Mouse (Mus musculus): ENCODE measurements at regions not wholly inside any gene's neighbourhood (a gene's known extent, or its start where the extent isn't known, plus 50 kb on each side); places are given as distances from the start of the nearest gene placed in this dataset.

- 66% methylated on average over 7 of the region's 7 CpGs for WGBS
- H3K27ac ChIP-seq (ENCODE audit: low read length), result no peak overlapping the region
- no peak overlapping the region for H3K4me3 ChIP-seq (ENCODE audit: low read length)
- no peak overlapping the region for H3K4me2 ChIP-seq (ENCODE audit: low read depth, low read length)
- no peaks in the 10 kb centered on the region for H3K36me3 ChIP-seq (ENCODE audit: control insufficient read depth, insufficient read depth)
- no peak overlapping the region for H3K9ac ChIP-seq (ENCODE audit: low read length)
- no peaks in the 10 kb centered on the region for H3K4me1 ChIP-seq (ENCODE audit: control insufficient read depth, insufficient read depth, low read length)
- H3K27me3 ChIP-seq (ENCODE audit: control insufficient read depth, insufficient read depth, low read length), result no peaks in the 10 kb centered on the region
- H3K9me3 ChIP-seq (replicated peaks; ENCODE audit: control insufficient read depth, low read length), result no peaks in the 10 kb centered on the region
- ATAC-seq (replicated peaks; ENCODE audit: extremely low read depth, insufficient read depth, low FRiP score), result no peak
Measured at GRCm38 (mm10) chr1:89332676-89333075, 121.9 kb upstream of the Agap1 start.

DNA sequence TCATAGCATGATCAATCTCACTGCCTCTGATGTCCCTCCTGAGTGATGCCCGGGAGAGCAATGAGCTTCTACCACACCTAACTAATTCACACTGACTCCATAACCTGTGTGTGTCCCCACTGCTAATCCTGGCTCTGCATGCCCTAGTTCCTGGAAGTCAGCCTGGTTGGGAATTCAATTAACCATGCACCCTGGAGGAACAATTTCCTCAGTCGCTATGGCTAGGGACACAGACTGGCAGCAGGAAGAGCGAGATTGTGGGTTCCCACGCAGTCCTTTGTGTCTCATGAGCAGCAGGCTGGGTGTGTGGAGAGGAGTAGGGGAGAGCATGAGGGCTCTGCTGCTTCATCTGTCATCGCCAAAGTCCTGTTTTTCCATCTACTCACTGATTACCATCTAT lies 116.7 kb upstream of the Agap1 start:
- no peak for ATAC-seq (replicated peaks; ENCODE audit: extremely low read depth, insufficient read depth, low FRiP score)
- no peak overlapping the region for H3K4me3 ChIP-seq (ENCODE audit: low read length)
- H3K9ac ChIP-seq (ENCODE audit: low read length), result no peak overlapping the region
- no peak overlapping the region for H3K27ac ChIP-seq (ENCODE audit: low read length)
- no peak overlapping the region for H3K4me2 ChIP-seq (ENCODE audit: low read depth, low read length)
- no peaks in the 10 kb centered on the region for H3K4me1 ChIP-seq (ENCODE audit: control insufficient read depth, insufficient read depth, low read length)
- no peaks in the 10 kb centered on the region; the same call in 1 of the 2 replicates for H3K9me3 ChIP-seq (replicated peaks; ENCODE audit: control insufficient read depth, low read length)
- no peaks in the 10 kb centered on the region for H3K36me3 ChIP-seq (ENCODE audit: control insufficient read depth, insufficient read depth)
- no peaks in the 10 kb centered on the region for H3K27me3 ChIP-seq (ENCODE audit: control insufficient read depth, insufficient read depth, low read length)
- 70% methylated on average over 5 of the region's 5 CpGs for WGBS

GRCm38 (mm10) chr1:89342794-89343193 lies 111.8 kb upstream of the Agap1 start:
- Histone ChIP-seq H3K9me3 (replicated peaks; ENCODE audit: control insufficient read depth, low read length) (no peaks in the 10 kb centered on the region; the same call in 1 of the 2 replicates), H3K4me3 (ENCODE audit: low read length) (no peak overlapping the region), H3K27me3 (ENCODE audit: control insufficient read depth, insufficient read depth, low read length) (no peaks in the 10 kb centered on the region), H3K4me1 (ENCODE audit: control insufficient read depth, insufficient read depth, low read length) (no peaks in the 10 kb centered on the region), H3K4me2 (ENCODE audit: low read depth, low read length) (no peak overlapping the region), H3K9ac (ENCODE audit: low read length) (no peak overlapping the region), H3K36me3 (ENCODE audit: control insufficient read depth, insufficient read depth) (no peaks in the 10 kb centered on the region), H3K27ac (ENCODE audit: low read length) (no peak overlapping the region)
- ATAC-seq (replicated peaks; ENCODE audit: extremely low read depth, insufficient read depth, low FRiP score), result no peak
- 45% methylated on average over 4 of the region's 4 CpGs for WGBS

- Histone ChIP-seq H3K4me1 (ENCODE audit: control insufficient read depth, insufficient read depth, low read length) (no peaks in the 10 kb centered on the region), H3K4me2 (ENCODE audit: low read depth, low read length) (no peak overlapping the region), H3K9me3 (replicated peaks; ENCODE audit: control insufficient read depth, low read length) (no peaks in the 10 kb centered on the region; the same call in 1 of the 2 replicates), H3K27me3 (ENCODE audit: control insufficient read depth, insufficient read depth, low read length) (no peaks in the 10 kb centered on the region), H3K9ac (ENCODE audit: low read length) (no peak overlapping the region), H3K36me3 (ENCODE audit: control insufficient read depth, insufficient read depth) (no peaks in the 10 kb centered on the region), H3K4me3 (ENCODE audit: low read length) (no peak overlapping the region), H3K27ac (ENCODE audit: low read length) (no peak overlapping the region)
- 37% methylated on average over 6 of the region's 6 CpGs for WGBS
- ATAC-seq (replicated peaks; ENCODE audit: extremely low read depth, insufficient read depth, low FRiP score), result no peak
Measured at GRCm38 (mm10) chr1:89344546-89344945, 110.1 kb upstream of the Agap1 start.

DNA sequence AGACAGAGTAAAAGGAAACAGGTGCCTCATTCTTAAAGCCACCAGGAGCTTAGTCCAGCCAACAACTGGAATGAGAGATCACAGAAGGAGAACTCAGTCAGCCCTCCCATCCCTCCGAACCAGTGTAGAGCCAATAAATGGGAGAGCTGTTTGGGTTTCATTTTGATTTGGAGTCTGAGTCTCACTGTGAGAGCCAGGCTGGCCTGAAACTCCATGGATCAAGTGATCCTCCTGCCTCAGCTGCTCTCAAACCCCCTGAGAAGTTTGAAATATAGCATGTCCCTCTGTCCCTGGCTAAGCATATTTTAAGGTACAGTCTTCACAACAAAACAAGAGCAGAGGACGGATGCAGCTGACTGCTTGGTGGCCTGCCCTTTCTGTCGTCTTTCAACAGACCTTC lies 107.3 kb upstream of the Agap1 start:
- no peak overlapping the region for H3K27ac ChIP-seq (ENCODE audit: low read length)
- no peak for ATAC-seq (replicated peaks; ENCODE audit: extremely low read depth, insufficient read depth, low FRiP score)
- H3K27me3 ChIP-seq (ENCODE audit: control insufficient read depth, insufficient read depth, low read length), result no peaks in the 10 kb centered on the region
- no peak overlapping the region for H3K9ac ChIP-seq (ENCODE audit: low read length)
- H3K36me3 ChIP-seq (ENCODE audit: control insufficient read depth, insufficient read depth), result no peaks in the 10 kb centered on the region
- H3K9me3 ChIP-seq (replicated peaks; ENCODE audit: control insufficient read depth, low read length), result no peaks in the 10 kb centered on the region; the same call in 1 of the 2 replicates
- H3K4me1 ChIP-seq (ENCODE audit: control insufficient read depth, insufficient read depth, low read length), result no peaks in the 10 kb centered on the region
- no peak overlapping the region for H3K4me2 ChIP-seq (ENCODE audit: low read depth, low read length)
- WGBS, result 65% methylated on average over 3 of the region's 3 CpGs
- H3K4me3 ChIP-seq (ENCODE audit: low read length), result no peak overlapping the region

- no peak overlapping the region for H3K27ac ChIP-seq (ENCODE audit: low read length)
- H3K4me3 ChIP-seq (ENCODE audit: low read length), result no peak overlapping the region
- H3K9me3 ChIP-seq (replicated peaks; ENCODE audit: control insufficient read depth, low read length), result peaks cover 4% of the 10 kb centered on the region
- no peak overlapping the region for H3K4me2 ChIP-seq (ENCODE audit: low read depth, low read length)
- no peaks in the 10 kb centered on the region for H3K36me3 ChIP-seq (ENCODE audit: control insufficient read depth, insufficient read depth)
- WGBS, result 55% methylated on average over 4 of the region's 4 CpGs
- ATAC-seq (replicated peaks; ENCODE audit: extremely low read depth, insufficient read depth, low FRiP score), result no peak
- no peaks in the 10 kb centered on the region for H3K27me3 ChIP-seq (ENCODE audit: control insufficient read depth, insufficient read depth, low read length)
- no peaks in the 10 kb centered on the region for H3K4me1 ChIP-seq (ENCODE audit: control insufficient read depth, insufficient read depth, low read length)
- H3K9ac ChIP-seq (ENCODE audit: low read length), result no peak overlapping the region
Measured at GRCm38 (mm10) chr1:89352936-89353335, 101.7 kb upstream of the Agap1 start.

- WGBS, result 61% methylated on average over 3 of the region's 3 CpGs
- no peaks in the 10 kb centered on the region for H3K36me3 ChIP-seq (ENCODE audit: control insufficient read depth, insufficient read depth)
- H3K27ac ChIP-seq (ENCODE audit: low read length), result no peak overlapping the region
- no peak overlapping the region for H3K4me2 ChIP-seq (ENCODE audit: low read depth, low read length)
- no peaks in the 10 kb centered on the region for H3K4me1 ChIP-seq (ENCODE audit: control insufficient read depth, insufficient read depth, low read length)
- no peak overlapping the region for H3K9ac ChIP-seq (ENCODE audit: low read length)
- no peaks in the 10 kb centered on the region for H3K27me3 ChIP-seq (ENCODE audit: control insufficient read depth, insufficient read depth, low read length)
- H3K4me3 ChIP-seq (ENCODE audit: low read length), result no peak overlapping the region
- no peak for ATAC-seq (replicated peaks; ENCODE audit: extremely low read depth, insufficient read depth, low FRiP score)
- H3K9me3 ChIP-seq (replicated peaks; ENCODE audit: control insufficient read depth, low read length), result peaks cover 4% of the 10 kb centered on the region
Measured at GRCm38 (mm10) chr1:89359257-89359656, 95.3 kb upstream of the Agap1 start.

DNA sequence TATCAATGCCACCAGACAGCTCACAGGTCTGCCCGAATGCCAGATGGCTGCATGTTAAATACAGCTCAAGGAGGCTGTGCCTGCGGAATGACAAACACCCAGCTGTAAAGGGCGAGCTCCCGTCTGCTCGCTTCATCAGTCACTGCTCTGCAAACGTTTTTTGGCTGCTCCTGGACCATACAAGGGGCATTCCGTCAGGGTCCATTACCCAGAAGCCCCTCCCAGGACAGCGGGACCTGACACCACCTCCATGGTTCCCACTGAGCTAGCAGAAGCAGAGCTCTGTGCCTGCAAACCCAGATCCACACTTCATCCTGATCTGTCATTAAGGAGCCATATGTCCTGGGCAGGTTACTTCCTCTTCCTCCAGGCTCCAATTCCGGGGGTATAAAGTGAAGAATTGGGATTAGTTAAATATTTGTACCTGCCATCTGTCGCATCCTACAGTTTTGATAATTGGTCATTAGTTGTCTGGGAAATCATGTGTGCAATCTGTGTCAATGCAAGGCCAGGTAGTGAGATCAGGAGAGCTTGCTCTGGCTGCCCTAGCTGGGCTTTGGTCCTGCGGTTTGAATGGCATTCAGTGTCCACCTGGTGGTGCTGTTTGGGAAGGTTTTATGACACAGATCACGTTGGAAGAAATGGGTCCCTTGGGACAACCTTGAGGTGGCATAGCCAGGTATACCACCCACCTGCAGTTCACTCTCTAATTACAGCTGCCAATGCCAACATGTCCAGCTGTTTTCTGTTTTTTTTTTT lies 89.9 kb upstream of the Agap1 start:
- Histone ChIP-seq H3K4me1 (ENCODE audit: control insufficient read depth, insufficient read depth, low read length) (no peaks in the 10 kb centered on the region), H3K9ac (ENCODE audit: low read length) (no peak overlapping the region), H3K4me3 (ENCODE audit: low read length) (no peak overlapping the region), H3K27me3 (ENCODE audit: control insufficient read depth, insufficient read depth, low read length) (no peaks in the 10 kb centered on the region), H3K27ac (ENCODE audit: low read length) (no peak overlapping the region), H3K9me3 (replicated peaks; ENCODE audit: control insufficient read depth, low read length) (no peaks in the 10 kb centered on the region; the same call in 1 of the 2 replicates), H3K36me3 (ENCODE audit: control insufficient read depth, insufficient read depth) (no peaks in the 10 kb centered on the region), H3K4me2 (ENCODE audit: low read depth, low read length) (no peak overlapping the region)
- WGBS, result 67% methylated on average over 12 of the region's 12 CpGs
- no peak for ATAC-seq (replicated peaks; ENCODE audit: extremely low read depth, insufficient read depth, low FRiP score)

DNA sequence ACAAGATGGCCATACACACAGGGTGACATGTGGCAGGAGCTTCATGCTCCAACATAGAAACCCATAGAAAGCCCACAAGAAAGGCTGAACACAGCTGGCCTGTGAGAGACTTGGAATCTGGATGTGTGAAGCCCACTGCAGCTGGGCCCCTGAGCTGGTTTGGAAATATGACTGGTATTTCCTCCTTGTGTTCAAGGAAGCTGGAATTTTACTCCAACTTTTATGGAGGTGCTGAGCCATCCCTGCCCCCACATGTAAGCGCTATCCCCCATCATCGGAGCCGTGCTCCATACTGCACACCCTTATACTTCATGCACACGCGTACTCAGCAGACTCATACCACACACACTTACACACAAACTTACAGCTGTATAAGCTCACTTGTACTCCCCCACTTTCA lies 87.7 kb upstream of the Agap1 start:
- H3K36me3 ChIP-seq (ENCODE audit: control insufficient read depth, insufficient read depth), result no peaks in the 10 kb centered on the region
- no peaks in the 10 kb centered on the region; the same call in 1 of the 2 replicates for H3K9me3 ChIP-seq (replicated peaks; ENCODE audit: control insufficient read depth, low read length)
- no peak overlapping the region for H3K9ac ChIP-seq (ENCODE audit: low read length)
- 68% methylated on average over 5 of the region's 5 CpGs for WGBS
- no peak overlapping the region for H3K27ac ChIP-seq (ENCODE audit: low read length)
- ATAC-seq (replicated peaks; ENCODE audit: extremely low read depth, insufficient read depth, low FRiP score), result no peak; the same call in 1 of the 2 replicates
- H3K27me3 ChIP-seq (ENCODE audit: control insufficient read depth, insufficient read depth, low read length), result no peaks in the 10 kb centered on the region
- H3K4me2 ChIP-seq (ENCODE audit: low read depth, low read length), result no peak overlapping the region
- H3K4me1 ChIP-seq (ENCODE audit: control insufficient read depth, insufficient read depth, low read length), result no peaks in the 10 kb centered on the region
- no peak overlapping the region for H3K4me3 ChIP-seq (ENCODE audit: low read length)

Data from heart, embryonic 16.5 days (tissue).